Mouse (Mus musculus) olfactory bulb, adult 2 months (tissue): ENCODE results near the gene Rnf130.

Source experiments
- CTCF ChIP-seq: fragments of 200-500 bp; IDR thresholded peaks from 2 replicates; pipeline ENCODE4 v1.5.1; 2012; ENCODE audit warnings: low read depth, mild to moderate bottlenecking, low read length, moderate library complexity; ENCODE audit not compliant: insufficient read depth
- POLR2A ChIP-seq: fragments of 200-500 bp; IDR thresholded peaks from 2 replicates; pipeline ENCODE4 v1.6.1; 2012; ENCODE audit warnings: mild to moderate bottlenecking, low read depth, low read length, moderate library complexity; ENCODE audit not compliant: insufficient read depth

DNA sequence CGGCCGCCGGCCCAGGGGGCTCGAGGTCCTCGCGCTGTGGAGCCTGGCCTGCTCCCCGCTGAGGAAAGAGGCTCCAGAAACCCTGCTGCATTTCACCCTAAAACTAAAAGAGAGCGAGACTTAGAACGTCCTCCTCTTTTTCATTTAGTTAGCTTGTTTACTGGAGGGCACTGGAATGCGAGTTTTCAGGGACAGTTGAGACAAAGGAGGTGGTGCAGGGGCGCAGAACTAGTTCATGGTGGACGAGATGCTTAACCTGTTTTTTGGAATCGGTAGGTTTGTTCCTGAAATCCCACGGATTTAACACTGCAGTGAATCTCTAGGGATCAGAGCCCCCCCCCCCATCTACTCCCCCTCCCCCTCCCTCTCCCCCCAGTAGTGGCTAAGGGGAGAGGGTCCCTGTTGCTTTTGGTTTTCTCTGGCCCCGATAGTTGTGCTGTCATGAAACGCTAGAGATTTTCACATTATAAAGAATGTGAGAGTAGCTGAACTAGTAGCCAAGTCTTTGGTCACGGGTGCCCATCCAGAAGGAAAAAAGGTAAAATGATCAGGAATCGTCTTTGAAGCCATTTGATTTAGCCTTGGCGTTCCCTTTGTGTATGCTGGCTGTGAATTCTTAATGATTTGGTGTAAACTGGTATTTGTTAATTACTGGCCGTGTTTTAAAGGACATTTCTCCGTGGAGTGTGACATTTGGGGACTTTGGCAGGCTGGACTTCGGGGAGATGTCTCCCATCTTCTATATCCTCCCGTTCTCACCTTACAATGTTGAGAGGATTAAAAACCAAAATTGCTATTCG lies 775 bp downstream of the Rnf130 start:
- TF ChIP-seq CTCF: no peak
- no peak for TF ChIP-seq POLR2A
